Mouse (Mus musculus): ENCODE data around the gene U90926.

GRCm38 (mm10) chr5:92244900-92245299 lies 29.7 kb upstream of the U90926 start:
- TF ChIP-seq GATA1 (IDR thresholded peaks at IDR 0.05; ENCODE audit: low read length) (no peak), TAL1 (IDR thresholded peaks at IDR 0.05; ENCODE audit: low read length) (no peak)
